In the genomic region with DNA sequence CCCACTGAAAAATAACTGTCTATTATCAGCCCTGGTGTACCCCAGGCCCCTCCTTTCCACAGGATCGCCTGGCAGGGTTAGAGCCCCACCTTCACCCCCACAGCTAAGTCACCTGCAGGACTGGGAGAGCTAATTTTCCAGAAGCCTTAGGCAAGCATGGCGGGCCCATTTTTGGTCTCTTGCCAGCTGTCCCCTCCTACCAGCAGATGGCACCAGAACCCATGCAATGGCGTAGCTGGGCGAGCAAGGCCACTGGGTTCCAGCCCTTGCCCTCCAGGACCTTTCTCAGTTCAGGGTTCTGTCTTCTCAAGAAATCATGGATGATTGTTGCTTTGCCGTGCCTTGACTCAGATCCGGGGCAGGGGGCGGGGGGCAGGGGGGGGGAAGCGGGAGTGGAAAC, we compare ENCODE assay signal across 9 mouse cellular contexts. TPM values are rescaled to one million over a fixed set of nuclear protein-coding genes. Genes with fewer than 3 reads are reported as not detected.
DNase-seq lines count a peak whose midpoint lies in the region; ATAC-seq and TF ChIP-seq lines count a peak whose summit lies in the region.
"Had no signal": no experiment of that assay in that cellular context is flagged by ENCODE, and none has a peak within 500 bp of the region (broad histone marks: within the 10 kb centered on the region; RNA-seq: fewer than 3 reads in every experiment).

No protein-coding gene starts in this region.

- DNase-seq in heart, adult 8-10 months (ENCODE audit: low spot score), result peak; percentile 21
- peak; percentile 45 for DNase-seq in cerebellum, adult 11-12 months
- DNase-seq in forelimb bud, embryonic 11.5 days (ENCODE audit: low read depth, low spot score), result peak; percentile 35
- DNase-seq in layer of hippocampus, postnatal 25 days (ENCODE audit: extremely low spot score in 1 of 2, low spot score in 1 of 2), result peak; percentile 45 to 70
- DNase-seq in midbrain, embryonic 11.5 days (ENCODE audit: low spot score, missing footprints), result no peak
- DNase-seq in thymus, postnatal 14 days, result peak; percentile 31

- no peaks in the 10 kb centered on the region for H3K27me3 ChIP-seq in heart, embryonic 12.5 days (replicated peaks)
- no peaks in the 10 kb centered on the region for H3K27me3 ChIP-seq in C2C12 (ENCODE audit: control insufficient read depth, insufficient read depth, insufficient read length)
- no peaks in the 10 kb centered on the region for H3K27me3 ChIP-seq in midbrain, embryonic 11.5 days (ENCODE audit: control insufficient read depth, insufficient read depth, low read length)
- H3K27me3 ChIP-seq: hindbrain, embryonic 15.5 days had no signal

- no peak overlapping the region for H3ac ChIP-seq in C2C12 (ENCODE audit: control insufficient read depth, insufficient read length, low read depth)

- no peaks in the 10 kb centered on the region for H3K9me3 ChIP-seq in heart, embryonic 12.5 days (replicated peaks)
- no peaks in the 10 kb centered on the region for H3K9me3 ChIP-seq in midbrain, embryonic 11.5 days (ENCODE audit: control insufficient read depth, low read length)
- H3K9me3 ChIP-seq: hindbrain, embryonic 15.5 days had no signal

- TF ChIP-seq CTCF in C2C12 (IDR thresholded peaks at IDR 0.05; ENCODE audit: control insufficient read depth, insufficient read depth, insufficient read length), result peak; percentile 50

- no peak overlapping the region; the same call in 1 of the 2 replicates for H3K27ac ChIP-seq in heart, embryonic 12.5 days (ENCODE audit: poor library complexity, severe bottlenecking)
- H3K27ac ChIP-seq in midbrain, embryonic 11.5 days (ENCODE audit: low read depth, low read length), result no peak overlapping the region
- H3K27ac ChIP-seq: hindbrain, embryonic 15.5 days had no signal

- ATAC-seq in heart, embryonic 12.5 days (ENCODE audit: insufficient number of reproducible peaks, low FRiP score), result no peak
- 0 out of 2 replicates have a peak, but pooled peaks have one; percentile 57 for ATAC-seq in midbrain, embryonic 11.5 days (ENCODE audit: low FRiP score)

- H3K79me3 ChIP-seq in C2C12 (ENCODE audit: low read depth), result no peaks in the 10 kb centered on the region

- no peak overlapping the region for H3K4me3 ChIP-seq in heart, embryonic 12.5 days
- no peak overlapping the region for H3K4me3 ChIP-seq in C2C12 (ENCODE audit: insufficient read depth, poor library complexity, severe bottlenecking)
- H3K4me3 ChIP-seq in midbrain, embryonic 11.5 days (ENCODE audit: low read depth, low read length), result no peak overlapping the region
- H3K4me3 ChIP-seq: hindbrain, embryonic 15.5 days had no signal

- H3K36me3 ChIP-seq in heart, embryonic 12.5 days, result peaks cover 21% of the 10 kb centered on the region
- peaks cover 17% of the 10 kb centered on the region for H3K36me3 ChIP-seq in C2C12 (ENCODE audit: control insufficient read depth, insufficient read depth)
- peaks cover 2% of the 10 kb centered on the region; the same call in 1 of the 2 replicates for H3K36me3 ChIP-seq in midbrain, embryonic 11.5 days (ENCODE audit: control insufficient read depth, insufficient read depth, low read length)
- H3K36me3 ChIP-seq: hindbrain, embryonic 15.5 days had no signal

- H3K4me2 ChIP-seq in heart, embryonic 12.5 days, result no peak overlapping the region
- H3K4me2 ChIP-seq in midbrain, embryonic 11.5 days, result no peak overlapping the region
- H3K4me2 ChIP-seq: hindbrain, embryonic 15.5 days had no signal

- no peaks in the 10 kb centered on the region for H3K79me2 ChIP-seq in C2C12 (ENCODE audit: control insufficient read depth, insufficient read depth)

- 62% methylated on average over 8 of the region's 8 CpGs for WGBS in heart, embryonic 12.5 days
- whole genome bisulfite sequencing in midbrain, embryonic 11.5 days, result 76% methylated on average over 8 of the region's 8 CpGs

- no peak overlapping the region for H3K9ac ChIP-seq in heart, embryonic 12.5 days
- H3K9ac ChIP-seq in midbrain, embryonic 11.5 days (ENCODE audit: low read length), result no peak overlapping the region
- H3K9ac ChIP-seq: hindbrain, embryonic 15.5 days had no signal

- peaks cover 36% of the 10 kb centered on the region for H3K4me1 ChIP-seq in heart, embryonic 12.5 days (replicated peaks)
- no peaks in the 10 kb centered on the region for H3K4me1 ChIP-seq in midbrain, embryonic 11.5 days (ENCODE audit: control insufficient read depth, insufficient read depth, low read length)

TF ChIP-seq in C2C12, 6 proteins besides CTCF, POLR2A, EP300 and RAD21:
- TF ChIP-seq FOSL1 (IDR thresholded peaks at IDR 0.05; ENCODE audit: insufficient read depth, low read length, poor library complexity, severe bottlenecking) (no peak), MYOG (IDR thresholded peaks at IDR 0.05; ENCODE audit: control insufficient read depth, extremely low read depth, insufficient read length) (no peak), MYOD1 (IDR thresholded peaks at IDR 0.05; ENCODE audit: control insufficient read depth, insufficient read length, low read depth) (no peak), CEBPB (IDR thresholded peaks at IDR 0.05; ENCODE audit: low read depth) (no peak), USF1 (IDR thresholded peaks at IDR 0.05; ENCODE audit: low read depth) (no peak)

RNA-seq across cellular contexts. Expression of a gene that starts 40.0 kb away (rescaled TPM):
- 10 to 100 TPM in 3 of 4 experiments, 1 to 10 TPM in 1; 9.8 to 13.3 (median 13.0) TPM for total RNA-seq in heart, adult 8-10 months (2022)
- 16.0 and 16.3 TPM in 2 replicates for polyA plus RNA-seq in heart, embryonic 12.5 days (2016; fragmentation: Nextera tagmentation; extraction: Ambion mirVana)
- polyA plus RNA-seq in C2C12 (2012; fragmentation: generic; extraction: Trizol), result 28.7 TPM
- total RNA-seq in layer of hippocampus, postnatal 25 days (2021), result 1 to 10 TPM; 3.7 to 5.0 TPM
- polyA plus RNA-seq in midbrain, embryonic 11.5 days (2014; fragmentation: Nextera tagmentation; extraction: Ambion mirVana), result 6.7 and 7.0 TPM in 2 replicates
